Mouse (Mus musculus): ENCODE data around the gene Gnb4.
A peak's percentile ranks its signal among the peaks of the same experiment; 100 is the strongest.

The Gnb4 gene

DNA sequence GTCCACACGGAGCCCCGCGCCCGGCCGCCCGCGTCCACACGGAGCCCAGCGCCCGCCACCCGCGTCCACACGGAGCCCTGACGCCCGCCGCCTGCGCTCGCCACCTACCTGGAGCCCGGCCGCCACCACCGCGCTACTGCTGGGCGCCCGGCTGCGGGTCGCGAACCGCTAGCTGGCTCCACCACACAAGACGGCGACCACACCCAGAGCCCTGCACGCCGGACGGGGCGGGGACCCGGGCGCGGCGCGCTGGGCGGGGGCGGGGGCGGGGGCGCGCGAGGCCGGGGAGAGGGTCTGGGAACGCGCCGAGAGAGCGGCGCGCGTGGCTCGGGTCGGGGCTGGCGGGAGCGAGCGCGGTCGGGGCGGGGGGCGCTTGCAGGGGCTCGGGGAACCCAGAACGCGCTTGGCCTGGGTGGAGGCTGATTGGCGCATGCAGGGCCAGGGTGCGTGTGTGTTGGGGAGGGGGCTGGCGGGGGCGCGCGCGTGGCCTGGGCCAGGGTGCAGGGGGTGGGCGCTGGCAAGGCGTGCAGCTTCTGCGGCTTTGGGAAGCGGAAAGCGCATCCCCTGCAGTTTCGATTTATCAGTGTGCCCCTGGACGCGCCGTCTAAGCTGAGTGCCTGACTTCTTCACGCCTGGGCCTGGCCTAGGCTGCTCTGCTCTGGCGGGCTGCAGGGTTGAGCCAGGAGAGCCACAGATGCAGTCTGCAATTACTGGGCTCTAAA lies at the start of gene Gnb4:
TSS of gene Gnb4 (minus strand) at position 255 of the 722 bp plus-strand sequence.
- DNase-seq = no peak

DNA sequence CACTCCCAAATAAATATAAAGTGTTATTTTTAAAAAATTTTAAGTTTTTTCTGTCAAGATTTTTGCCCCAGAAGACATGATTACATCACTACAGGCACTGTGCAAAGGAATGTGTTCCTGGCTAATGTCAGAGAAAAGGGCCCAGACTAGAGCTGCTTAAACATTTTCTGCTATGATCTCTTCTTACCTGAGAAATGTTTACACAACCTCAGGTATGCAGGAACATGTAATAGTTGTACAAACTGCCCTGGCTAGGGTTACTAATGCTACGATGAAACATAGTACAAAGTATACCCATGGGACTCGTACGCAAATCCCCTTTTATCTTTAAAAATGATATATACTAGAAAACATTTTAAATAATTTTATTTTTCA lies 45.2 kb upstream of the Gnb4 start:
- no peak for DNase-seq

GRCm38 (mm10) chr3:32660831-32661555 lies 44.6 kb upstream of the Gnb4 start:
- no peak for DNase-seq

- peak; percentile 23 for DNase-seq
These were observed 43.9 kb upstream of the Gnb4 start for GRCm38 (mm10) chr3:32660276-32660675.

- no peak for DNase-seq
These were observed 43.1 kb upstream of the Gnb4 start for GRCm38 (mm10) chr3:32659506-32659905.

- DNase-seq = no peak
These were observed 42.4 kb upstream of the Gnb4 start for GRCm38 (mm10) chr3:32658821-32659220.

GRCm38 (mm10) chr3:32658401-32658800 lies 42.0 kb upstream of the Gnb4 start:
- DNase-seq = no peak

- DNase-seq = no peak
These were observed 40.1 kb upstream of the Gnb4 start for GRCm38 (mm10) chr3:32656398-32656994.

GRCm38 (mm10) chr3:32655994-32656393 lies 39.6 kb upstream of the Gnb4 start:
- no peak for DNase-seq

GRCm38 (mm10) chr3:32652739-32653138 lies 36.4 kb upstream of the Gnb4 start:
- DNase-seq = no peak

DNA sequence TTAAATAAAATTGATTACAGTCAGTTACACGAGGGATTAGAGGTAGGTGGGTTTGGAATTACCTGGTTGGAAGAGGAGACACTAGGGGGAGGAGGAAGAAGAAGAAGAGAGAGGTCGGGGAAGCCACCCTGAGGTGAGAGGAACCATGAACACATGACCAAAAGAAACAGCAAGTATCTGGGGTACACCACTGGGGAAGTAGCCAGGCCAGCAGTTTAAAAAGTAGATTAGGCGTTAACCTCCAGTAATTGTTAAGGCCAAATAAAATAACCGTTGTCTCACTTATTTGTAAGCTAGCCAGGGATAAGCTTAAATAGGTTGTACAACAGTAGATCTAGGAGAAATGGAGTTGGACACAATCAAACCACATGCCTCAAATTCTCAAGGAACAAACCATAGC lies 32.9 kb upstream of the Gnb4 start:
- DNase-seq = no peak

DNA sequence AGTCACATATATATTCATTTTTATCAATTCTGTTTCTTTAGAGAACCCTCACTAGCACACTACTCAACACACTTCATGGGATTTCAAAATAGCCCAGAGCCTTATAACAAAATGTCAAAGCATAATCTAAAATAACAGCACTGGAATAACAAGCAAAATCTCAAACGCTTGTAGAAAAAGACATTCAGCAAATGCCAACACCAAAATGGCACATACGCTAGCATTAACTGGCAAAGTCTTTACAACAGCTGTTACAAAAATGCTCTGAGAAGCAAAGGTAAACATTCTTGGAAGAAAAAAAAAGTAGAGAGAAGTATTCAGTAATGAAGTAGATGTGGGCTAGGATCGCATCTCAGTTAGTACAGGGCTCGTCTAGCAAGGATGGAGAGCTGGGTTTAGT lies 30.5 kb upstream of the Gnb4 start:
- no peak for DNase-seq

- no peak for DNase-seq
These were observed 28.4 kb upstream of the Gnb4 start for GRCm38 (mm10) chr3:32644751-32645150.

GRCm38 (mm10) chr3:32642116-32642515 lies 25.7 kb upstream of the Gnb4 start:
- no peak for DNase-seq

DNA sequence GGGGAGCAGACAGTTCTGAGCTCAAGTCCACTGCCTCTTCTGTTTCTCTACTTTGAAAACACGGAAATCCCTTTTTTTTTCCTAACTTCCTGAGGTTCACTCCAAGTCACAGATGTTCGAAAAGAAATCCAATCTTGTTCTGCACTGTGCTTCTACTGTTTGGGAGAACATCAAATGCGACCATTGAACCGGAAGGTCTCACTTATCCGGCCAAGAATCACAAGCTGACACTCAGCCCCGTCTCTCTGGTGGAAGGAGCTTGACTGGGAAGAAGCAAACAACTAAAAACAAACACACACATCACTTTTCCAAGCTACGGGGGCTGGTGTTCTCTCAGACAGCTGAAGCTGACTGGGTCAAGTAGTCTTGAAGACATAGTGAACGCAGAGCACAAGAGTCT lies 21.9 kb upstream of the Gnb4 start:
- DNase-seq = no peak

- DNase-seq = no peak
These were observed 16.4 kb upstream of the Gnb4 start for GRCm38 (mm10) chr3:32632760-32633264.

- DNase-seq = no peak
These were observed 13.8 kb upstream of the Gnb4 start for GRCm38 (mm10) chr3:32630210-32630609.

GRCm38 (mm10) chr3:32628141-32628540 lies 11.8 kb upstream of the Gnb4 start:
- no peak for DNase-seq

DNA sequence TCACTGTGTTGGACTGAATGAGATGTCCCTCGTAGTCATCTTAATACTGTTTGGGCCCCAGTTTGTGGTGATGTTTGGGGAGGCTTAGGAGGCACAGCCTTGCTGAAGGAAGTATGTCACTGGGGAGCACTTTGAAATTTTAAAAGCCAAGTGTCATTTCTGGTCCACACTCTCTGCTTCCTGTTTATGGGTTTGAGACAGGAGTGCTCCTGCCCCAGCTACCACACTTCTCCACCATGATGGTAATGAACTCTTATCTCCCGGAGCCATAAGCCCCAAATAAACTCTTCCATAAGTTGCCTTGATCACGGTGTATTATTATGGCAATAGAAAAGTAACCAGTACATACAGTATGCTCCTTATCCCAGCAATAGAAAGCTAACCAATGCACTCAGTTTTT lies 5.7 kb upstream of the Gnb4 start:
- no peak for DNase-seq

DNA sequence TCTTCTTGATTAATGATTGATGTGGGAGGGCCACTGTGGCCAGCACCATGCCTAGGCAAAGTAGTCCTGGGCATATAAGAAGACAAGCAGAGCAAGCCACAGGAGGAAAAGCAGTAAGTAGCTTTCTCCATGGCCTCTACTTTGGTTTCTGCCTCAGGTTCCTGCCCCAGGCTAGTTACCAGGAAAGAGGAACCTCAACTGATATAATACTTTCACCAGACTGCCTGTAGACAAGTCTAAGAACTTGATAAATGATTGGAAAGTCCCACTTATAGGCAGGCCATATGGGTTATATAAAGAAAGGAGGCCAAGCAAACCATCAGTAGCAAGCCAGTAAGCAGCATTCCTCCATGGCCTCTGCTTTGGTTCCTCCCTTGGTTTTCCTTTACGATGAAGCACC lies 5.3 kb upstream of the Gnb4 start:
- DNase-seq = no peak

GRCm38 (mm10) chr3:32617053-32617642 lies 763 bp upstream of the Gnb4 start:
- DNase-seq = no peak

DNA sequence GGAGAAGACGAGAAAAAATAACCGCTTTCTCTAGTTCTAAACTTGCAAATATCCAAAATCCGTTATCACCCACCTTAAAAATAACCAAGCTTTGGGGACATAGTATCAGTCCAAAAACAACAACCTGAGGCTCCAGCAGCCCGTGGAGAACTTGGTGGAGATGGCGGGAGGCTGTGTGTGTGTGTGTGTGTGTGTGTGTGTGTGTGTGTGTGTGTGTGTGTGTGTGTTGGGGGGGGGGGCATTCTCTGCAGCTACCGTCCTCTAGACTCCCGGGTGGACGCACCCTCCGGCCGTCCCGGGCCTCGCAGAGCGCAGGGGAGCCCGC lies 417 bp downstream of the Gnb4 start:
- no peak for DNase-seq

DNA sequence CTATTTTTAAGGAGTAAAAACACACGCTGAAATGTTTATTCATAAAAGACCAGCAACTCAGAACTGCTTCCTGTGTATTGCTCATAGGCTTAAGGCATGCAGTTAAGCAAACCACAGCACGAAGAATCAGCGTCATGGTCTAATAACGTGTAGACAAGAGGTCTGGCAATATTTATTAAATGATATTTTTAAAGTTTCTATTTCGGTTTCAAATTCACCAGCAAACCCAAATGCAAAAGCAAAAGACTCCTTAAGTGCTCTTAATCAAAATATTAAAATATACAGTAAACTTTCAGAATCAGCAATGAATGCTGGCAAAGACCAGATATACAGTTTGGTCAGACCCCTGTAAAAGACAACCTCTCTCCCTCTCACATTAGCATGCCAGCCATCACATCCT lies 1.0 kb downstream of the Gnb4 start:
- DNase-seq = no peak

DNA sequence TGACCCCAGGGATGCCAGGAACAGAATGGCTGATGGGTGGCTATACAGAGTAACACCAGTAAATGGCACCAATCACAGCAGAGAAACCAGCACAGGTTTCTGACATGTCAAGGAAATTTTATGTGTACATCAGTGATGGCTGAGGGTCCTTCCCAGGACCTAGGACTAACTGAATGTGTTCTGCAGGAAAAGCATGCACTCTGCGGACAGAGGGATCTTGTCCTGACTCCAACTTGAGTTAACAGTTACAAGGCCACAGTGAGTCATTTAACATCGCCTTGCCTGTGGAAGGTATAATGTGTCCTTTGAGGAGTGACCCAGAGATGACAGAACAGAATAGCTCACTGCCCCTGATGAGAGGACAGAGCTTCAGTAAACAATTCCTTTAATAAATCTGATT lies 1.6 kb downstream of the Gnb4 start:
- no peak for DNase-seq
